Mouse (Mus musculus): Measurements from ENCODE around the gene Smpd4. TPM values are rescaled to one million over a fixed set of nuclear protein-coding genes. Genes with fewer than 3 reads are reported as not detected.

The Smpd4 gene
- total RNA-seq, 2 experiments from 2014 or later: 13.6 to 21.6 TPM

GRCm38 (mm10) chr16:17638036-17638628 is 19.0 kb downstream of the Smpd4 start:
- no peak for DNase-seq

- DNase-seq: no peak
Measured at GRCm38 (mm10) chr16:17639081-17639480, 19.9 kb downstream of the Smpd4 start.

- no peak for DNase-seq
Measured at GRCm38 (mm10) chr16:17639951-17640350, 20.8 kb downstream of the Smpd4 start.

GRCm38 (mm10) chr16:17640706-17641105 is 21.6 kb downstream of the Smpd4 start:
- DNase-seq: no peak

- no peak for DNase-seq
Measured at GRCm38 (mm10) chr16:17641301-17641700, 22.1 kb downstream of the Smpd4 start.

- no peak for DNase-seq
Measured at GRCm38 (mm10) chr16:17642311-17642710, 23.2 kb downstream of the Smpd4 start.

- no peak for DNase-seq
Measured at GRCm38 (mm10) chr16:17643437-17643990, 24.4 kb downstream of the Smpd4 start.

- DNase-seq: peak; percentile 78
Measured at GRCm38 (mm10) chr16:17646310-17647114, 27.4 kb downstream of the Smpd4 start, which contains the start of gene Ccdc74a. TSS of gene Ccdc74a (plus strand) at chr16:17646470.

- DNase-seq: no peak
Measured at GRCm38 (mm10) chr16:17647156-17647555, 28.0 kb downstream of the Smpd4 start.

GRCm38 (mm10) chr16:17647566-17648340 is 28.6 kb downstream of the Smpd4 start:
- no peak for DNase-seq

GRCm38 (mm10) chr16:17649925-17650605 is 30.9 kb downstream of the Smpd4 start:
- no peak for DNase-seq

- DNase-seq: no peak
Measured at GRCm38 (mm10) chr16:17650711-17651110, 31.6 kb downstream of the Smpd4 start.

- DNase-seq: no peak
Measured at GRCm38 (mm10) chr16:17652607-17653006, 33.5 kb downstream of the Smpd4 start.

- no peak for DNase-seq
Measured at GRCm38 (mm10) chr16:17653601-17654000, 34.4 kb downstream of the Smpd4 start.

GRCm38 (mm10) chr16:17654188-17654795 is 35.1 kb downstream of the Smpd4 start:
- DNase-seq: no peak

- no peak for DNase-seq
Measured at GRCm38 (mm10) chr16:17656212-17656871, 37.2 kb downstream of the Smpd4 start.

GRCm38 (mm10) chr16:17665568-17665967 is 46.4 kb downstream of the Smpd4 start:
- no peak for DNase-seq

GRCm38 (mm10) chr16:17669886-17670285 is 50.7 kb downstream of the Smpd4 start:
- no peak for DNase-seq
